Mouse (Mus musculus) neural tube, embryonic 14.5 days (tissue): ENCODE measurements around the gene Selenop. TPM values are rescaled to one million over a fixed set of nuclear protein-coding genes. Genes with fewer than 3 reads are reported as not detected.
"Not testable (repeated sequence)": the region's sequence is repeated elsewhere in the genome, so short reads cannot be mapped to it uniquely, and the experiment has no call there.

Experiments
- ATAC-seq: fragments of 200-750 bp; cut with Nextera tagmentation; 2 replicates; pipeline ENCODE4 v1.8.0; 2017; ENCODE audit warnings: low read depth, mild to moderate bottlenecking, moderate TSS enrichment, moderate library complexity
- H3K27ac ChIP-seq: fragments of 300-500 bp; sonication (generic); 2 replicates; pipeline ENCODE4 v1.5.1; 2014; ENCODE audit warnings: low read depth, mild to moderate bottlenecking, control low read depth, low read length, moderate library complexity, mixed read lengths
- H3K27me3 ChIP-seq: fragments of 300-500 bp; sonication (generic); 2 replicates; pipeline ENCODE4 v1.6.1; 2014; ENCODE audit warnings: low read length; ENCODE audit not compliant: control insufficient read depth, insufficient read depth
- H3K36me3 ChIP-seq: fragments of 300-500 bp; sonication (generic); 2 replicates; pipeline ENCODE4 v1.6.1; 2014; ENCODE audit warnings: low read length, mixed read lengths; ENCODE audit not compliant: control insufficient read depth, insufficient read depth
- H3K4me1 ChIP-seq: fragments of 300-500 bp; sonication (generic); 2 replicates; pipeline ENCODE4 v1.6.1; 2014; ENCODE audit warnings: low read length; ENCODE audit not compliant: control insufficient read depth, insufficient read depth
- H3K4me2 ChIP-seq: fragments of 300-500 bp; sonication (generic); 2 replicates; pipeline ENCODE4 v1.6.1; 2014; ENCODE audit warnings: mild to moderate bottlenecking, low read depth, low read length, control low read depth
- H3K4me3 ChIP-seq: fragments of 300-500 bp; sonication (generic); 2 replicates; pipeline ENCODE4 v1.5.1; 2014; ENCODE audit warnings: low read depth, low read length, control low read depth, mixed read lengths
- H3K9ac ChIP-seq: fragments of 300-500 bp; sonication (generic); replicated peaks from 2 replicates; pipeline ENCODE4 v1.6.1; 2014; ENCODE audit warnings: low read depth, mild to moderate bottlenecking, control low read depth, low read length, mixed read lengths
- H3K9me3 ChIP-seq: fragments of 300-500 bp; sonication (generic); 2 replicates; pipeline ENCODE4 v1.6.1; 2016; ENCODE audit warnings: low read length; ENCODE audit not compliant: control insufficient read depth
- WGBS: fragments of 180-500 bp; shearing (Covaris S2); extraction: QIAGEN DNeasy Blood & Tissue Kit; methylation state at CpG from one replicate; pipeline ENCODE4 v1.1.7; 2014; 5-methylcytosine and 5-hydroxymethylcytosine counted together
- polyA plus RNA-seq: library from polyadenylated mRNA; unstranded; fragments of >200 nt; fragmentation: Nextera tagmentation; extraction: Ambion mirVana; gene quantifications from 2 replicates; pipeline ENCODE4 v1.2.1, GENCODE M21; 2014

Selenop gene
- polyA plus RNA-seq, 1 experiment from 2014 or later, result 79.6 TPM

DNA sequence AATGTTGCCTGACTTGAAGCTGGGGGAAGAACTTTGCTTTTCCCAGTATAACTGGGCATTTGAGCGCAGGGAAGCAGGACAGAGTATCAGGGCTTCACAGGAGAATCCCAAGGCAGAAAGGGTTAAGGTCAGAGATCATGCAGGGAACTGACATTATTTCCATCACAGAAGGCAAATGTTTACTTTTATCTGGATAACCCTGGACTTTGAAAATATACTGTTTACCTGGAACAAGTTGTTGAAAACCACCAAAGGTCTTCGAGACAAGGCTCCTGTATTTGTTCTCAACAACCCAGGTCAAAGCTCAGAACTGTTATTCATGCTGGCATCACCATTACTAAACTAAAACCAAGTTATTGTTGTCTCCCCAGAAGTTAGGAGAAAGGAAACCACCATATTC is 32.0 kb upstream of the Selenop start:
- Histone ChIP-seq H3K27me3 (no peaks in the 10 kb centered on the region), H3K4me2 (no peak overlapping the region), H3K4me3 (no peak overlapping the region), H3K27ac (no peak overlapping the region), H3K4me1 (no peaks in the 10 kb centered on the region), H3K36me3 (no peaks in the 10 kb centered on the region), H3K9ac (no peak overlapping the region), H3K9me3 (no peaks in the 10 kb centered on the region)
- ATAC-seq, result no peak
- 98% methylated on average over 2 of the region's 2 CpGs for WGBS

DNA sequence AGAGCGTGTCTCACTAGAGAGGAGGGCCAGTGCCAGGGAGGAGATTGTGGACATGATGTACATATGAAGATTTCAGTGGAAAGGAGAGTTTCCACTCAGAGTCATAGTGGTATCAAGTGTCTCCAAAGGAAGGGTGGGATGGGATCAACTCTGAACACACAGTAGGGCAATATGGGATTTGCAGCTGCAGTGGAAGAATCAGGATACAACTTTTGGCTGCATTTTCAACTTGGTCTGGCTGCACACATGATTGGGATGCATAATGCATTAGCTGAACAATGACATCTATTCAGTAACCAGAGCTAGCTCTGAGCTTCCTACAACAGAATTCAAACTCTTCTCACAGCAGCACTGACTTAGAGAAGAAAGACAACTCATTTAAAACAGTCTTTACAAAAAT is 30.4 kb upstream of the Selenop start:
- Histone ChIP-seq H3K27me3 (no peaks in the 10 kb centered on the region), H3K4me1 (no peaks in the 10 kb centered on the region), H3K4me3 (no peak overlapping the region), H3K9me3 (no peaks in the 10 kb centered on the region), H3K9ac (no peak overlapping the region), H3K4me2 (no peak overlapping the region), H3K36me3 (no peaks in the 10 kb centered on the region), H3K27ac (no peak overlapping the region)
- ATAC-seq, result no peak
- 76% methylated on average over 1 of the region's 1 CpGs for WGBS

DNA sequence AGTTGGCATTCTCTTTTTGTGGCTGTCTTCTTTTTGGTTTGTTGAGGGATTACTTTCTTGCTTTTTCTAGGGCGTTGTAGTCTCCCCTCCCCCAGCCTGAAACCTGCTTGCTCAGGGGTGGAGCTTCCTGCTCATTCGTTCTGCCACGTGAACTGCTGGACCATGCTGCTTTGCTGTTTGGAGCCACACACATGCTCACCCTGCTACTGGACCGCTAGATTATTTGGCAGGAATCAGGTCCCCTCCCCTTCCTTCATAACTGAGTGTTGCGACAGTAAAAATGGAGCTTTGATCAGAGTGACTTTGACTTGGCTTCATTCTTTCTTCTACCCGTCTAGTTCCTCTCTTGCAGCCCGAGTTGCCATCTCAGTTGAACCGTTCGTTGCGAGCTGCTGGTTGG is 23.3 kb upstream of the Selenop start:
- not testable (repeated sequence) for H3K36me3 ChIP-seq, H3K27me3 ChIP-seq, H3K9ac ChIP-seq, H3K4me2 ChIP-seq, H3K27ac ChIP-seq, ATAC-seq, H3K4me3 ChIP-seq, H3K9me3 ChIP-seq, H3K4me1 ChIP-seq
- 95% methylated on average over 10 of the region's 10 CpGs for WGBS

DNA sequence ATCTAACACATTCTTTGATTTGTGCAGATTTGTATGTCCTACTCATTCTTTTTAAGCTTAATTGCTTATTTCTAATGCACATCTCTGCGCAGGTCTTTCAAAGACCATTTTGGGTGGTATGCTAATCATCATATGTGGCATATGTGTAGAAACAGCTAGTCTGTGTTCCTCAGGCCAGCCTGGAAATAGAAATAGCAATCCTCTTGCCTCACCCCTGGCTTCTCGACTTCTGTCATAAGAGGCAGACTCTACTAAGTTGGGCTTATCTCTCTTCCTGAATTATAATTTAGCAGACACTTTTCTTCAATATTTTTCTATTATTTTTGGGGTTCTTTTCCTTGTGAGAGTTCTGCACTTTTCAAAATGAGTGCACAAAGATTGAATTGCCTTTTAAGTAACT is 17.7 kb upstream of the Selenop start:
- no peaks in the 10 kb centered on the region for H3K9me3 ChIP-seq
- no peaks in the 10 kb centered on the region for H3K4me1 ChIP-seq
- no peak overlapping the region for H3K4me3 ChIP-seq
- 86% methylated on average over 2 of the region's 2 CpGs for WGBS
- H3K36me3 ChIP-seq, result no peaks in the 10 kb centered on the region
- ATAC-seq, result no peak
- H3K27ac ChIP-seq, result no peak overlapping the region
- H3K4me2 ChIP-seq, result no peak overlapping the region
- H3K27me3 ChIP-seq, result no peaks in the 10 kb centered on the region
- H3K9ac ChIP-seq, result no peak overlapping the region

DNA sequence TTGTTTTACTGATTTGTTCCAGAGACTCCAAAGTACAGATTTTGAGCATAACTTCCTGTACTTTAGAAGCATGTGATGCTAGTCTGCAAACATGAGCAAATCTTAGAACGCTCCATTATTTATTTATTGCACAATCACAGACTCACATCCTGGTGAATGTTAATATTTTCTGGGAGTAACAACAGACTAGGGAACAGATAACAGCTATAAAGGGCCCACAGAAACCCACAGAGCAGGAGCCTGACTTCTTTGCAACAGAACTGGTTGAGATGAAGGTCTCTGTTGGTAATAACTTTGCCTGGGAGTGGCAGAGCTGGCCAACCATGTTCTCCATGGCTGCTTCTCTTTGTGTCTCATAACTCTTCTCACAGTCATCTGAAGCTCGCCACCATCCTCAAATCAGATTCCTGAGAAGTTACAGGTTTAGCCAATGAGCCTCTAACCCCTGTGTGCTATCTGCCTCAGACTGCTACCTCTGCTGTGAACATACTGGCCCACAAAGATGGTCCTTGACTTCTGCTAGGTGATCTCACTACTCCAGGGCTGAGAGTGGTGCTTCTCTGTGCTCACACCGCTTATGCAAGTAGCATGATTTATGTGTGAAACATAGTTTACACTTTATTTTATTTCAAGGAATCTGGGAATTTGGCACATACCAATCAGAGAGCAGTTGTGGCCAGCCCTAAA is 17.2 kb upstream of the Selenop start:
- H3K4me1 ChIP-seq, result no peaks in the 10 kb centered on the region
- H3K9me3 ChIP-seq, result no peaks in the 10 kb centered on the region
- H3K9ac ChIP-seq, result no peak overlapping the region
- no peaks in the 10 kb centered on the region for H3K27me3 ChIP-seq
- ATAC-seq, result no peak
- no peak overlapping the region for H3K4me3 ChIP-seq
- H3K4me2 ChIP-seq, result no peak overlapping the region
- no peaks in the 10 kb centered on the region for H3K36me3 ChIP-seq
- no peak overlapping the region for H3K27ac ChIP-seq
- 80% methylated on average over 3 of the region's 3 CpGs for WGBS

DNA sequence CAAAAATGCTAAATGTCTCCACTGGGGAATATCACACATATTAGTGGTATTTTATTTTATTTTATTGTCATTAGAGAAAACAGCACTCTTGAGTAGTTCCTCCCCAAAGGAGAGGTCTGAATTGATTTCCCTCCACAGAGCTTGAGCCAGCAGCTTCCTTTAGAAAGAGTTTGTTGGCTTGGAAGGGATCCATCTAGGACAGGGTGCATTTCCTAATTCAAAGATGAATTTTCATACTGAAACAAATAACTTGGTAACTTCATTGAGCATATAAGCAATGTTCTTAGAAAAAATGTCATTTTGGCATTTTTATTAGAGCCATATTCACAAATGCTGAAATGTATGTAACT is 16.7 kb upstream of the Selenop start:
- H3K27ac ChIP-seq, result no peak overlapping the region
- no peaks in the 10 kb centered on the region for H3K27me3 ChIP-seq
- no peak overlapping the region for H3K4me3 ChIP-seq
- H3K4me1 ChIP-seq, result no peaks in the 10 kb centered on the region
- ATAC-seq, result no peak
- no peak overlapping the region for H3K4me2 ChIP-seq
- H3K9me3 ChIP-seq, result no peaks in the 10 kb centered on the region
- no peaks in the 10 kb centered on the region for H3K36me3 ChIP-seq
- H3K9ac ChIP-seq, result no peak overlapping the region

DNA sequence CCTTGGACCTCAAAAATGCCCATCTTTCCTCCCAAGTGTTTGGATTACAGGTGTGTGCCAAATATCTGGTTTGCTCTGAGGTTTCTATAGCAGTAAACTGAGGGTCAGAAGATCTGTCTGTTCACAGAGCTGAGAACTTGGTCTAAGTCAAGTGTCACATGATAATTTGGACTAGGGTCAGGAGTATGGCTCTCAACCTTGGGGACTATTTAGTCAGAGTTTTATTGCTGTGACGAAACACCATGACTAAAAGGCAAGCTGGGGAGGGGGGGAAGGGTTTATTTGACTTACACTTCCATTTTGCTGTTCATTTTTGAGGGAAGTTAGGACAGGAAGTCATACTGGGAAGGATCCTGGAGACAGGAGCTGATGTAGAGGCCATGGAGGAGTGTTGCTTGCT is 9.3 kb upstream of the Selenop start:
- no peak overlapping the region for H3K4me2 ChIP-seq
- no peaks in the 10 kb centered on the region for H3K4me1 ChIP-seq
- WGBS, result 75% methylated on average over 1 of the region's 1 CpGs
- no peaks in the 10 kb centered on the region for H3K9me3 ChIP-seq
- no peak overlapping the region for H3K27ac ChIP-seq
- H3K9ac ChIP-seq, result no peak overlapping the region
- ATAC-seq, result no peak
- H3K36me3 ChIP-seq, result no peaks in the 10 kb centered on the region
- no peak overlapping the region for H3K4me3 ChIP-seq
- H3K27me3 ChIP-seq, result no peaks in the 10 kb centered on the region

DNA sequence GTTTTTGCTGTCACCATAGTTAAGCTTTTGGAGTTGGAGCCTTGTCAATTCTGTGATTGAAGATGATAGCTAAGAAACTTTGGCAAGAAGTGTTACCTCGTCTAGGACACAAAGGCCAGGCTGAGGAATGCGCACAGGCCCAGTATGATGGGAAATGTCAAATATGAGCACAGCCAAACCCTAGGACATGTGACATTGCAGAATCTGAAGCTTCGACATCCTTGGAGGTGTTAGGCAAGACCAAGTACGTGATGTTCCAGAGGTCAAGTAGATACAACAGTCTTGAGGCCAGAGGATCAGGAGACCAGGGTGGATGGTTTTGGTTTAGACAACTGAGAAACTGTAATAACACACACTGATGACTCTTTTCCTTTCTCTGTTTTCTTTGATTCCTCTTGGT is 8.0 kb upstream of the Selenop start:
- Histone ChIP-seq H3K27ac (no peak overlapping the region), H3K9ac (no peak overlapping the region), H3K4me2 (no peak overlapping the region), H3K4me1 (no peaks in the 10 kb centered on the region), H3K27me3 (no peaks in the 10 kb centered on the region), H3K36me3 (no peaks in the 10 kb centered on the region), H3K9me3 (no peaks in the 10 kb centered on the region), H3K4me3 (no peak overlapping the region)
- no peak for ATAC-seq
- WGBS, result 92% methylated on average over 4 of the region's 4 CpGs

DNA sequence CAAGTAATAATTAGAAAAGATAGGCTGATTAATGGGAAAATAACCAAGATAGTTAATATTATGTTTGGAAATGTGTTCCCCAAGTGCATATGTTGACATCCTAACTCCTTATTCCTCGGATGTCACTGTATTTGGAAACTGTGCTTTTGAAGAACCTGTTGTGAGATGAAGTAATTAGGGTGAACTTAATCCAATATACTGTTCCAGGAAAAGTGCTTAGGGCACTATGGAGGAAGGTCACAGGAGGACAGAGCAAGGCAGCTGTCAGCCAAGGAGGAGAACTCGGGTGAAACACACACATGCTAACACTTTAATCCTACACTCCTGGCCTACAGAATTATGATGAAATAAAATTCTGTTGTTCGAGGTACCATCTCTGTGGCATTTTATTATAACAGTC is 5.5 kb upstream of the Selenop start:
- H3K4me2 ChIP-seq, result no peak overlapping the region
- no peaks in the 10 kb centered on the region for H3K27me3 ChIP-seq
- H3K9ac ChIP-seq, result no peak overlapping the region
- no peak overlapping the region for H3K27ac ChIP-seq
- H3K4me3 ChIP-seq, result no peak overlapping the region
- WGBS, result 81% methylated on average over 3 of the region's 3 CpGs
- no peaks in the 10 kb centered on the region for H3K4me1 ChIP-seq
- ATAC-seq, result no peak
- no peaks in the 10 kb centered on the region for H3K36me3 ChIP-seq
- H3K9me3 ChIP-seq, result no peaks in the 10 kb centered on the region

DNA sequence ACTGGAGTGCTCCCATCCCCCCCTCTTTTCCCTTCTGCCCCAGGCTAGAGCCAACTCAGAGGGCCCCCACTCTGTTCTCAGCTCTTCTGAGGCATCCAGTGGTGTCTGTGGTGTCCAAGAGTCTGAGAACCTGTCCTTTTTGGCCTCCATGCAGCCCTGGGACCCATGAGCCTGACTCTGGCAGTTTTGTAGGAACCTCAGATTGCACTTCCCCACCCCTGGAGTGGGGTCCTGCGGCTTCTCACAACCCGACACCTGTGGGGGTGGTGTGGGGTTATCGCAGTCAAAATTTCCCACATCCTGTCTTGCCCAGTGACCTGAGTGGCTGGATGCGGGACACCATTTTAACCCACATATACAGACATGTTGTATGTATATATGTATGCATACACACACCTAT is 4.1 kb upstream of the Selenop start:
- Histone ChIP-seq H3K27me3 (no peaks in the 10 kb centered on the region), H3K36me3 (no peaks in the 10 kb centered on the region), H3K9ac (no peak overlapping the region), H3K9me3 (no peaks in the 10 kb centered on the region), H3K4me3 (no peak overlapping the region), H3K4me1 (no peaks in the 10 kb centered on the region), H3K27ac (no peak overlapping the region), H3K4me2 (no peak overlapping the region)
- 94% methylated on average over 4 of the region's 4 CpGs for WGBS
- no peak for ATAC-seq
